Mouse (Mus musculus) gastrocnemius, postnatal 25 days (tissue): ENCODE results near the gene Tatdn2. TPM values are rescaled to one million over a fixed set of nuclear protein-coding genes. Genes with fewer than 3 reads are reported as not detected.

ENCODE experiments used
- DNase-seq: peaks from one replicate; pipeline ENCODE4 v3.0.0; 2022
- long read RNA-seq, 2 experiments: library from polyadenylated mRNA; stranded (forward); transcript quantifications; one replicate each; pipeline ENCODE4 v2.0.0; 2021
- total RNA-seq, 2 experiments: library from RNA; stranded (reverse); gene quantifications; 1 replicate in 1 of 2; 2 replicates in 1 of 2; pipeline ENCODE4 v1.2.3; 2021

The Tatdn2 gene
- total RNA-seq: 10 to 100 TPM; 28.8 to 31.6 TPM
- long read RNA-seq, experiment 1, partial matches to known transcripts: 0 of 5 reads
- long read RNA-seq, experiment 1, other reads (novel, unspliced or antisense): 4 of 5 reads
- long read RNA-seq, experiment 2, partial matches to known transcripts: 0 of 1 reads
- long read RNA-seq, experiment 2, other reads (novel, unspliced or antisense): 1 of 1 reads

GRCm38 (mm10) chr6:113696582-113697221, at the start of gene Tatdn2:
Gene Tatdn2 (plus strand): TSS chr6:113697050.
- peak; percentile 98 for DNase-seq

- DNase-seq: no peak
Observed at GRCm38 (mm10) chr6:113649346-113650196, 47.3 kb upstream of the Tatdn2 start.

GRCm38 (mm10) chr6:113650197-113650640, 46.6 kb upstream of the Tatdn2 start:
- no peak for DNase-seq

GRCm38 (mm10) chr6:113651626-113652025, 45.2 kb upstream of the Tatdn2 start:
- DNase-seq: no peak

GRCm38 (mm10) chr6:113653551-113653950, 43.3 kb upstream of the Tatdn2 start:
- no peak for DNase-seq

- DNase-seq: no peak
Observed at GRCm38 (mm10) chr6:113654102-113654501, 42.7 kb upstream of the Tatdn2 start.

- DNase-seq: no peak
Observed at GRCm38 (mm10) chr6:113654753-113655397, 42.0 kb upstream of the Tatdn2 start.

- no peak for DNase-seq
Observed at GRCm38 (mm10) chr6:113655475-113655874, 41.4 kb upstream of the Tatdn2 start.

GRCm38 (mm10) chr6:113656847-113657246, 40.0 kb upstream of the Tatdn2 start:
- no peak for DNase-seq

- DNase-seq: peak; percentile 34
Observed at GRCm38 (mm10) chr6:113658226-113658625, 38.6 kb upstream of the Tatdn2 start.

GRCm38 (mm10) chr6:113659648-113660491, 37.0 kb upstream of the Tatdn2 start:
- DNase-seq: no peak

- no peak for DNase-seq
Observed at GRCm38 (mm10) chr6:113660492-113661352, 36.1 kb upstream of the Tatdn2 start.

GRCm38 (mm10) chr6:113661353-113662241, 35.3 kb upstream of the Tatdn2 start:
- no peak for DNase-seq

- no peak for DNase-seq
Observed at GRCm38 (mm10) chr6:113662964-113663700, 33.7 kb upstream of the Tatdn2 start.

- no peak for DNase-seq
Observed at GRCm38 (mm10) chr6:113664305-113664704, 32.5 kb upstream of the Tatdn2 start.

GRCm38 (mm10) chr6:113667611-113668122, 29.2 kb upstream of the Tatdn2 start:
- no peak for DNase-seq

GRCm38 (mm10) chr6:113668287-113669154, 28.3 kb upstream of the Tatdn2 start:
- DNase-seq: peak; percentile 60
